Mouse (Mus musculus): ENCODE measurements around the gene Trim61. TPM values are rescaled to one million over a fixed set of nuclear protein-coding genes. Genes with fewer than 3 reads are reported as not detected.

The Trim61 gene
- not detected in 2 replicates for polyA plus RNA-seq (2012; rRNA removed)

GRCm38 (mm10) chr8:65018423-65018822, at the start of gene Trim61, which contains the start of gene Trim60:
Gene Trim61, minus strand, starts transcription at chr8:65018523.
Gene Trim60, minus strand, starts transcription at chr8:65018584.

GRCm38 (mm10) chr8:65037117-65037533, 18.8 kb upstream of the Trim61 start, which contains the start of gene Apela:
Gene Apela, minus strand, starts transcription at chr8:65037336.

GRCm38 (mm10) chr8:64987731-64988130, 30.6 kb downstream of the Trim61 start, which contains the start of gene Trim75:
Gene Trim75, minus strand, starts transcription at chr8:64987831.

Other genes with a start within 250 kb of the Trim61 start
- gene Klhl2, start 168.5 kb downstream of the Trim61 start, polyA plus RNA-seq (2012; rRNA removed), result 3.1 and 3.4 TPM in 2 replicates
- gene Tmem192, start 71.3 kb downstream of the Trim61 start, polyA plus RNA-seq (2012; rRNA removed), result 20.3 and 38.1 TPM in 2 replicates
- not detected in 2 replicates for gene Trim75, start 30.7 kb downstream of the Trim61 start, polyA plus RNA-seq (2012; rRNA removed)
- not detected in 2 replicates for gene Trim60, start 61 bp upstream of the Trim61 start, polyA plus RNA-seq (2012; rRNA removed)
- gene Apela, start 18.8 kb upstream of the Trim61 start, polyA plus RNA-seq (2012; rRNA removed), result not detected in 2 replicates
- not detected in 2 replicates for gene Gm10663, start 56.5 kb upstream of the Trim61 start, polyA plus RNA-seq (2012; rRNA removed)
- gene BC030870, start 111.0 kb upstream of the Trim61 start, polyA plus RNA-seq (2012; rRNA removed), result 0.42 and 0.66 TPM in 2 replicates